Mouse (Mus musculus) urinary bladder, postnatal 36 days (tissue): ENCODE measurements around the gene Cnp.
"Not testable (repeated sequence)": the region's sequence is repeated elsewhere in the genome, so short reads cannot be mapped to it uniquely, and the experiment has no call there.

ENCODE experiments used
- DNase-seq, 2 experiments: peaks; one replicate each; pipeline ENCODE4 v3.0.0; 2022; ENCODE audit warnings: low spot score in 2 of 2, mixed read lengths in 1 of 2

The Cnp gene

DNA sequence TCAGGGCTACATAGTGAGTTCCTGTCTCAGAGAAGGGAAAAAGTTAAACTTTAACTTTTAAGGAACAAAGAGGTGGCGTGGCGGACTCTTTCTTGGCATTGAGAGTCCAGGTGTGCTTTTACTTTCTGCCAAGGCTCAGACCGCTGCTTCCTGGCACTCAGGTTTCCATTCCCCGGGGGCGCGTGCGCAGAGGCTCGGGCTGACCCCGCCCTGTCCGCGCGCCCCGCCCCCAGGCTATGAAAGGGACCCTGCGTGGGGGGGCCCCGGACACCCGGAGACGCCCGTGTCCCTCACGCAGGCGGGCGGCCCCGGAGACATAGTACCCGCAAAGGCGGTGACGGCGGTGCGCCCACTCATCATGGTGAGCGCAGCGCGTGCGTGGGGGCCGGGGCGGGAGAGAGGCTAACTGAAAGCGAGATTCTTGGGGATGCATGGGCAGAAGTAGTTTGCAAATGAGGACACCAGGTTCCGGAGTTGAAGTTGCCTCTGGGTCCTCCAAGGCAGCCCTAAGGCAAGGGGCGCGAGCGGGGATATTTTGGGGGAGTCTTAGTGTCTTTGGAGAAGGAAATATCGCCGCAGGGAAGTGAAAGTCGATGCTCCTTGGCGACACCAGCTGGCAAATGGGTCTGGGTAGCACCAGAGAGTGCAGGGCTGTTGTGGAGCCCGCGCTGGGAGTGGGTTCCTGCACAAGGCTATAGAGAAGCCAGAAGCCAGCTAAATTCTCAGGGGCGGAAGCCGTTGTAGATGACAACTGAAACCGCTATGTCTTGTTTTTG, at the start of gene Cnp:
Cnp (plus strand) TSS at position 197 of the 776 bp plus-strand sequence.
- DNase-seq, result peak; percentile 62 to 77

- DNase-seq, result no peak
These were observed 49.6 kb upstream of the Cnp start for GRCm38 (mm10) chr11:100524987-100525630.

DNA sequence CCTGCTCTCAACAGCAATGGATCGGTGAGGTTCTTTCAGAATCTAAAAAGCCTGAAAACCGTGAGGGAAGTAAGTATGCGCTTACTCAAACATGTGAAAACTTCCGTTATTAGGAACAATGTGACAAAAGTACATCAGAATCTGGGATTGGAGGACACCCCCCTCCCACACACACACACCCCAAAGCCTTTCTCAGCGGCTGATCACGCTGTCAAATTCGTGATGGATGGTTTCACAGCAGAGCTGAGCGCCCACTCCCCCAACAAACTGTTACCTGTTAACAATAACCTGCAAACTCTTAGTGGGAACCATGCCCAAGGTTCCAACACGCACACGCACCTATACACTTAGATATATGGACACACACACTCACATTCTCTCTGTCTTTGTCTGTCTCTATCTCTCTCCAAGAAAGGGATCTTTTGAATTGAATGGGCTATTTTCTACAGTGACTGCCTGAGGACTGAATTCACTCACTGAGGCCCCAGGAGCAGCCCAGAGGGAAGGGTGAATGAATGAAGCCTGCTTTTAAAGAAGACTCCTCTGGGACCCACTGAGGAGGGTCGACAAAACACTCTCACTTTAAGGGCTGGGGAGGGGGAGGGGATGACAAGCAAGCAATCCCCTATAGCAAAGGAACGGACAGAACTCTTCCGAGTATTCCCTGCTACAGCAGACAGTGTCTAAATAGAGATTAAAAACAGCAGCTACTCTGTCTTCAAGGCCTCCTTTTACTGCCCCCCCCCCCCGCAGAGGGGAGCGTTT, 48.5 kb upstream of the Cnp start:
- DNase-seq, result no peak

- DNase-seq, result peak; percentile 43 to 70
These were observed 47.6 kb upstream of the Cnp start for GRCm38 (mm10) chr11:100527066-100527457.

DNA sequence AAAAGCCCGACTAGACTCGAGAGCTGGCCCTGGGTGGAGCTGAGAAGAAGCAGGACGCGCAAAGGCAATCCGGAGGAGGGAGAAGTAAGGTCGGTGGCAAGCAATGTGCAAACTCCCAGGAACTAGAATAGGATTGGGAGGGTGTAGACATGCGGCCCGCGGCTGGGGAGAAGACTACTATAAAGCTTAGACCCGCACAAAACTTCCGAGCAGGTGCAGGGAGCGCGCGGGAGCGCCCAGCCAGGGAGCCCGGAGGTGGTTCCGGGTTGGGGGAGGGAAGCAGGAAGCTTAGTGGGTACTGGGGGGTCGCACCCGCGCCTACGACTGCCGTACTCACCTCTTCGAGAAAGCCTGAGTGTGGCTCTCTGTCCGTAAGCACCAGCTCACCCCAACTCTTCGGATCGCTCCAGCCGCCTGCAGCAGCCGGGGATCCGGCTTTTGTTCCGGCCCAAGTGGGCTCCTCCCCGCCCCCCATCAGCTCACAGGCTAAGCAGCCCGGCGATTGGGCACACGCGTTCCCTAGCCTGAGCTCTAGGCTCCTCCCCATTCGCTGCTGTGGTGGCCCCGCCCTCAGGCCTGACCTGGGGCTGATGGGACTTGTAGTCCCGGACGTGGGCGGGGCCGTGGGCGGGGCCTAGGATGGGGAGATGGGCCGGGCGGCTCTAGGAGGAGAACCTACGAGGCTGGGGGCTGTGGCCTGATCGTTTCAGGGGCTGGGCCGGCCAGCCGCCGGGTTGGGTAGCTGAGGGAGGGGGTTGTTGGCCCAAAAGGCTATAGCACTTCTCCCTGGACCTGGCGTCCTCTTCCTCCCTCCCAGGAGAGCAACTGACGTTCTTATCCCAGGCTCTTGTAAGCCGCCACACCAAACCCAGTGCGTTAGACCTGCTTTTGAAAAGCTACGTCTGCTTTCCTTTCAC, 47.0 kb upstream of the Cnp start, which contains the start of gene Acly:
Acly (minus strand) TSS at position 543 of the 917 bp plus-strand sequence.
- DNase-seq, result peak; percentile 92 to 98

DNA sequence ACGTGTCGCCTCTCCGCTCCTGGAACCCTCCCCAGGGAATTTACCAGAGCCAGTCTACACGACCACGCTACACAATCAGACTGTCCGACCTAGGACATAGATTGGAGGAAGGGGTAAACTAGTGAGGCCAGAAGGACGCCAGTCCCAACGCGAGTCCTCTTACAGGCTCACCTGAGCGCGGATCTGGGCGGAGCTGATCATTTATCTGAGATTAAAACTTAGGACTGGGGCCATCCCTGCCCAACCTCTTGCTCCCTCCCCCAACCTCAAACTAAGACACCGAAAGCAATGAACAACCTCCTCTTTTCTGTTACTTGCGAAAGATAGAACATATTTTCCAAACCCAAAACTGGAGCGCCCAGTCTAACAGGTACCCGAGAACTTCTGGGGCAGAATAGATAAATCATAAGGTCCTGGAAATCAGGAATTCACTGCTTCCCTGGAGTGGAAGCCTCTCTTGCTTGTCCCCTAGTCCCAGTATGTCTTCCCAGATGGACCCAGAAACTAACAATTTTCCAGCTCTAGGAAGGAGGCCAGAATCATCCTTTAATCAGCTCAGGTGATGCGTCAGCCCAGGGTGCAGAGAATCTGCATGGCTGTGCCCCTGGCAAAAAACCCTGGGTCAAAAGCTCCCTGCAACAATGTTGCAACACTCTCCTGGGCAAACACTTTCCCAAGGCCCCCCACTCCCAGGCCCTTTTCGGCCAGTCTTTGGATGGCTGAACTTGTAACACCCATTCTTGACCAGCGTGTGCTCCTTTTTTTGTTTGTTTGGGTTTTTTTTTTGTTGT, 46.1 kb upstream of the Cnp start:
- no peak for DNase-seq

DNA sequence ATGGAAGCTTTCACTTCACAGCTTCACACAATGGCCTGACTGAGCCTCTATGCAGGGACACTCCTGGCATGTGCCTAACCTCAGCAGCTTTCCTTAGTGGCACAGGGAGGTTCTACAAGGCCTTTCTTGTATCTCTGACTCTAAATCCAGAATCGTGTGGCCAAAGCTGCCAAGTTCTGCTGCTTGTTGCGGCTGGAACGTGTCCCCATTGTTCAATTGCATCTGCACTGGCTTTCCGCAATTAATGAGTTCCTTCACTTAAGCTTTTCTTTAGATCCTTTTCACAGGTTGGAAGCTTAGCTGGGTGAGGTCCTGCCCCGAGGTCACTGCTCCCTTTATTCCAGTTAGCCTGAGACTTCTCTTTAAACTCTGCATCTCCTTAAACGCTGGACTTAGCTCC, 40.8 kb upstream of the Cnp start:
- no peak for DNase-seq

DNA sequence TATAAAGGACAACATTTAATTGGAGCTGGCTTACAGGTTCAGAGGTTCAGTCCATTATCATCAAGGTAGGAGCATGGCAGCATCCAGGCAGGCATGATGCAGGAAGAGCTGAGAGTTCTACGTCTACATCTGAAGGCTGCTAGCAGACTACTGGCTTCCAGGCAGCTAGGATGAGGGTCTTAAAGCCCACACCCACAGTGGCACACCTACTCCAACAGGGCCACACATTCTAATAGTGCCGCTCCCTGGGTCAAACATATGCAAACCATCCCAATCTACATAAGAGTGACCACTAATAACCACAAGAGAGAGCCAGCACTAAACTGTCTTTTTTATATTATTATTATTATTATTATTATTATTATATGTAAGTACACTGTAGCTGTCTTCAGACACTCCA, 40.3 kb upstream of the Cnp start:
- not testable (repeated sequence) for DNase-seq

DNA sequence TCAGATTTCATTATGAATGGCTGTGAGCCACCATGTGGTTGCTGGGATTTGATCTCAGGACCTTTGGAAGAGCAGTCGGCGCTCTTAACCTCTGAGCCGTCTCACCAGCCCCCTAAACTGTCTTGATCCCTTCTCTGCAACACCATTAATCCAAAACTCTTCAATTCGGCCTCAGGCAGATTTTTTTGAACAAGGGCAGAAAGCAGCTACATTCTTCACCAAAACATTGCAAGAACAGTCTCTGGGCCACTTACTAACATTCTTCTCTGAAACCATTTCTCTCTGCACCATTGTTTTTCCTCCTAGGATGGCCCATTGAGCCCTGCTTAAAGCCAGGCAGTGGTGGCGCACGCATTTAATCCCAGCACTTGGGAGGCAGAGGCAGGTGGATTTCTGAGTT, 39.9 kb upstream of the Cnp start:
- DNase-seq, result not testable (repeated sequence)

DNA sequence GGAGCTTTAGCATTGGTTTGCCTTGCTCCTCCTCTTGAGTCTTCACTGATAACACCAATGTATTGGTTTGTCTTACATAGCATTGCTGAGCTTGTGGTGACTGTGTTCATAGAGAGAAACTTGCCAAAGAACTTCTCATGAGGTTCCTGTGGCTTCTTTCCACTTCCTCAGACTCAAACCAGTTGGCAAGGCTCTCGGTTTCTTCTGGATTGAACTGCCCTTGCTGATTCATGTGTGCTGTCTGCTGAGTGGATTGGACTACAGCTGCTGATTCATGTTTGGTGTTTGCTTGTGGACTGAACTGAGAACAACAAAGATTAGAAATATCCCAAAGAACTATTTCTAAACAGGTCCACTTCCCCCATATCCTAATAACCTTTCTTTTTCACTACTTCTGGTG, 38.7 kb upstream of the Cnp start:
- DNase-seq, result no peak

- DNase-seq, result no peak
These were observed 38.2 kb upstream of the Cnp start for GRCm38 (mm10) chr11:100536466-100536865.

GRCm38 (mm10) chr11:100540966-100541365, 33.7 kb upstream of the Cnp start:
- DNase-seq, result no peak

GRCm38 (mm10) chr11:100541577-100541976, 33.1 kb upstream of the Cnp start:
- DNase-seq, result no peak

DNA sequence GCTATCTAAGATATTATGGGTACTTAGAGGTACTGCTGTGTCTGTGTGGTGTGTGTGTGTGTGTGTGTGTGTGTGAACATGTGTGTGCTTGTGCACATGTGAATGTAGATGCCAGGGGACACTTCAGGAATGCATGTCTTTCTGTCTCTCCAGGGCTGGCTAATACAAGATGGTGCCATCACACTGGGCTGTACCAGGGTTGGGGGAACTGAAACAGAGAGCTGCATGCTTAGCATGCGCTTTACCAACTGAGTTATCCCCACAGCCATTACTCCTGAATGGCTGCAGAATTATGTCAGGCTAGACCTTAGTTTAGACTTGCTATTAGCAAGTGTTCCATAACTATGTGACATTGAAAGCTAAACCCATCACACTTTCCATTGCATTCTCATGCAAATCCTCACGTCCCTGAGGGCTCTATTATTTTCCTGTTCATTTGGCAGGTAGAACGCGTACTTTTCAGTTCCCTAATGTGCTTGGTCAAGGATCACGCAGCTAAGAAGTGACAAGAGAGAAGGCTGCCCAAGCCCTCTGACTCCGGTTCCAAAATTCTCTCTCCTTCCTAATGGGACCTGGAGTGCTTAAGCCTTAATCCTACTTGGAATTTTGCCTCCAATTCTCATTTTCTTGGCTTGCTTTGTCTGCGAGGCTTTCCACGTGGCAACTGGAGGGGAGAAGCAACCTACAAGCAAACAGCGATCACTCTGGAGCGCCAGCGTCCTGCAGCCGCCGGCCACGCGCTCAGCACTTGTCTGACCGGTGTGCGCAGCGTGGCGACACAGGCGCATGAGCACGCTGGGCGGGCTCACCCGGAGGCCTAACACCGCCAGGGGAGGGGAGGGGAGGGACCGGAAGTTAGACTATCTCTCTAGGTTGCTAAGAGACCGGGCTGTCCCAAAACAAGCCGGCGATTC, 29.6 kb upstream of the Cnp start, which contains the start of gene Ttc25:
Ttc25 (plus strand) TSS at position 776 of the 914 bp plus-strand sequence.
- peak; percentile 84 to 90 for DNase-seq

DNA sequence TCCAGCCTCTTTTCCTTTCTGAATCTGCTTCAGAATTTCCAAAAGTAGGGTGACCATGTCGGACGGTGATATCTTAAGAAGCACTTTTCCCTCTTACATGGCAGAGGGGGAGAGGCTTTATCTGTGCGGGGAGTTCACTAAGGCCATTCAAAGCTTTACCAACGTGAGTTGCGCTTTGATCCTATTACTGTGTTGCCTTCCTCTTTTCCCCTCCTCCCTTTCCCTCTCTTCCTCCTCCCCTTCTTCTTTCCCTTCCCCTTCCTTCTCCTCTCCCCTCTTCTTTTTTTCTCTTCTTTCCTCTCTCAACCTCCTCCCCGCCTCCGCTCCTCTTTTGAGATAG, 29.0 kb upstream of the Cnp start:
- no peak for DNase-seq

- no peak for DNase-seq
These were observed 27.7 kb upstream of the Cnp start for GRCm38 (mm10) chr11:100546955-100547354.

DNA sequence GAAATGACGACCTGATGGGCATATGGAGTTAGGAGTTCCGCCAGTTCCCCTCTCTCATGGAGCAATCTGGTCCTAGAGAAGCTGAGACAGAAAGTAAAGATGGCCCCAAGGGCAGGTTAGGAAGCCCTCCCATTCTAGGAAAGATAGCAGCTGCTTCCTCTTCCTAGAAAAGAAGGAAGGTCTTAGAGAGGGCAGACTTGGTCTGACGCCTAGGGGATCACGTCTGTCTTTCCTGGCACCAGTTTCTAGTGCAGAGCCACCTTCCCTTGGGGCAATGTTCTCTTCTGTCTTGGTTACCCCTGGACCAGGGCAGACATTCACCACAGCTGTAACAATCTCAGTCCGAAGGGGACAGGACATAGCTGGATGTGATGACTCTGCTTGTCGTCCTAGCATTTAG, 26.6 kb upstream of the Cnp start:
- DNase-seq, result no peak

GRCm38 (mm10) chr11:100549466-100549865, 25.2 kb upstream of the Cnp start:
- no peak for DNase-seq

DNA sequence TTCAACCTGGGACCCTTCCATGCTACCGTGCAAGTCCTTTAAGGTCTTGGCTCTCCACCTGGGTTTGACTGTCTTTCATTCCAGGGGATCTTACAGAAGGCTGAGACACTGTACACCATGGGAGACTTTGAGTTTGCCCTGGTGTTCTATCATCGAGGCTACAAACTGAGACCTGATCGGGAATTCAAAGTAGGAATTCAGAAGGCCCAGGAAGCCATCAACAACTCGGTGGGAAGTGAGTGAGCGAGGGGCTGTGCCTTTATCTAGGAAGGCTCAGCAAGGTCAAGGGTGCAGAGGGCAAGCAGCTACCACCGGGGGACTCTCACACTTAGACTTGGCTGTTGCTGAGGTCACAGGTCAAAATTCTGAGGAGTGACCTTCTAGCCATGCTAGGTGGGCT, 24.6 kb upstream of the Cnp start:
- no peak for DNase-seq

DNA sequence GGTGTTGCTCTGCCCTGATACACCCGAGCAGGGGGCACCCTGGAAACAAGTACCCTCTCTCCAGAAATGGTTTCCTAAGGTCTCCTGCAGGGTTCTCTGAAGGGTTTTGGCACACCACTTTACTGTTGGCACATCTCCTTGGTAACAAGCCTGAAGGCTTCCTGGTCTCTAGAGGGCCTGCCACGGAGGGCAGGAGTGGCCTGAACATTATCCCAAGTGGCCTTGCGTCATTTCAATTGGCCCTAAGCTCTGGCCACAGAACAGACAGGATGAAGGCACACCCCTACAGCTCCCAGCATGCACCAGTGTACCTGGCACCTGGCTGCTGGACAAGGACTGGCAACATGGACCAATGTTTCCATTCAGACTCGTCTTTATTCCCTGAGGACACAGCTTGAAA, 21.9 kb upstream of the Cnp start:
- DNase-seq, result peak in 1 of 2 experiments; percentile 40
